ENCODE assay signal across 8 mouse cellular contexts in the genomic region with DNA sequence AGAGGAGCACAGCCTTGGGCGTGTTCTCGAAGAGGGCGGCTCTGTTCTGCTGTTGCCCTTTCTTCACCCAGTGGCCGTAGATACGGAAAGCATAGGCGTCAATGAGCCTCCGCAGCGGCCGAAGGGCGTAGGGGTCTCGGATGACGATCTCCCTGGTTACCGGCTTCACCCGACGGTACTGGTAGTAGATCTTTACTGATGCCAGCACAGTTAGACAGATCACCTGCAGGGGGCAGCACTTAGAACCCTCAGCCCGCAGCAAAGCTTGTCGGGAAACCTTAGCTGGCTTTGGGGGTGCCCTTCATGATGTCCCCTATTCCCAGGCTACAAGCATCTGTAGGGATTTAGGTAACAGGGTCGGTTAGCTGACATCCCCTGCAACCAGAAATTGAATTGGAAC. TPM values are rescaled to one million over a fixed set of nuclear protein-coding genes. Genes with fewer than 3 reads are reported as not detected.
DNase-seq lines count a peak whose midpoint lies in the region; ATAC-seq lines count a peak whose summit lies in the region.

No protein-coding gene starts in this region.

- no peaks in the 10 kb centered on the region for H3K27me3 ChIP-seq in heart, embryonic 10.5 days (ENCODE audit: insufficient read depth, poor library complexity, severe bottlenecking)
- no peaks in the 10 kb centered on the region for H3K27me3 ChIP-seq in hindbrain, embryonic 15.5 days

- no peak overlapping the region; the same call in 1 of the 2 replicates for H3K27ac ChIP-seq in heart, embryonic 10.5 days
- H3K27ac ChIP-seq in hindbrain, embryonic 15.5 days (replicated peaks): no peak overlapping the region

- H3K36me3 ChIP-seq in heart, embryonic 10.5 days: peaks cover 33% of the 10 kb centered on the region
- peaks cover 31% of the 10 kb centered on the region for H3K36me3 ChIP-seq in hindbrain, embryonic 15.5 days

- intact Hi-C loops in left cerebral cortex, postnatal 14 days (cut with DNase I): no loop called here

- 10% methylated on average over 18 of the region's 18 CpGs for WGBS in heart, embryonic 10.5 days
- 10% methylated on average over 18 of the region's 18 CpGs for WGBS in hindbrain, embryonic 15.5 days

- peak; percentile 63; the same call in 1 of the 2 replicates for ATAC-seq in erythroblast, adult 5-6 weeks (replicated peaks; ENCODE audit: low FRiP score, poor library complexity, severe bottlenecking)
- ATAC-seq in hindbrain, embryonic 15.5 days (ENCODE audit: low FRiP score, low read depth): no peak
- ATAC-seq in megakaryocyte progenitor cell, adult 5-6 weeks (replicated peaks; ENCODE audit: poor library complexity): peak; percentile 77

- DNase-seq in heart, embryonic 10.5 days (ENCODE audit: low spot score): peak; percentile 79
- DNase-seq in heart, adult 8-10 months (ENCODE audit: low spot score): no peak
- peak; percentile 79 for DNase-seq in R1 (ENCODE audit: low read depth, low spot score)
- DNase-seq in left cerebral cortex, postnatal 14 days (ENCODE audit: low spot score in 2 of 2): peak; percentile 60 to 78
- peak; percentile 75 for DNase-seq in testis, postnatal 14 days (ENCODE audit: low spot score)

- peak overlapping the region; percentile 34 for H3K4me3 ChIP-seq in heart, embryonic 10.5 days
- H3K4me3 ChIP-seq in hindbrain, embryonic 15.5 days: no peak overlapping the region

- H3K4me2 ChIP-seq in hindbrain, embryonic 15.5 days: 0 out of 2 replicates have a peak overlapping the region, but pooled peaks have one; percentile 6

- H3K4me1 ChIP-seq in heart, embryonic 10.5 days: peaks cover 4% of the 10 kb centered on the region; the same call in 1 of the 2 replicates
- no peaks in the 10 kb centered on the region for H3K4me1 ChIP-seq in hindbrain, embryonic 15.5 days (replicated peaks)

- H3K9me3 ChIP-seq in heart, embryonic 10.5 days: no peaks in the 10 kb centered on the region
- H3K9me3 ChIP-seq in hindbrain, embryonic 15.5 days: no peaks in the 10 kb centered on the region

- H3K9ac ChIP-seq in hindbrain, embryonic 15.5 days: no peak overlapping the region

RNA-seq across cellular contexts. Expression of gene Sumf2, which starts 17.7 kb away (rescaled TPM):
- polyA plus RNA-seq in heart, embryonic 10.5 days (2016; fragmentation: Nextera tagmentation; extraction: Ambion mirVana): 38.9 and 47.7 TPM in 2 replicates
- total RNA-seq in heart, adult 8-10 months (2022): 10 to 100 TPM in 2 of 4 experiments, 1 to 10 TPM in 2; 5.9 to 11.7 (median 10.7) TPM
- total RNA-seq in erythroblast, adult 5-6 weeks (2015; ENCODE audit: low replicate concordance): 0.96 and 1.7 TPM in 2 replicates
- total RNA-seq in erythroblast, adult 5-6 weeks (2017; ENCODE audit: low replicate concordance): 3.6 and 5.4 TPM in 2 replicates
- 29.1 and 32.7 TPM in 2 replicates for polyA plus RNA-seq in hindbrain, embryonic 15.5 days (2015; fragmentation: Nextera tagmentation; extraction: Ambion mirVana)
- 10 to 100 TPM; 19.0 to 24.0 TPM for total RNA-seq in left cerebral cortex, postnatal 14 days (2021)
- 6.2 and 7.6 TPM in 2 replicates for total RNA-seq in megakaryocyte progenitor cell, adult 5-6 weeks (2015)
- 18.5 and 25.8 TPM in 2 replicates for total RNA-seq in megakaryocyte progenitor cell, adult 5-6 weeks (2017)

RNA-seq across cellular contexts. Expression of gene Chchd2, which starts 22.8 kb away (rescaled TPM):
- polyA plus RNA-seq in heart, embryonic 10.5 days (2016; fragmentation: Nextera tagmentation; extraction: Ambion mirVana): 962 and 1,044 TPM in 2 replicates
- total RNA-seq in heart, adult 8-10 months (2022): 1,000 to 10,000 TPM; 1,037 to 1,147 (median 1,095) TPM
- 105 and 122 TPM in 2 replicates for total RNA-seq in erythroblast, adult 5-6 weeks (2015; ENCODE audit: low replicate concordance)
- total RNA-seq in erythroblast, adult 5-6 weeks (2017; ENCODE audit: low replicate concordance): 41.2 and 119 TPM in 2 replicates
- 711 and 732 TPM in 2 replicates for polyA plus RNA-seq in hindbrain, embryonic 15.5 days (2015; fragmentation: Nextera tagmentation; extraction: Ambion mirVana)
- 100 to 1,000 TPM; 413 to 428 TPM for total RNA-seq in left cerebral cortex, postnatal 14 days (2021)
- 404 and 447 TPM in 2 replicates for total RNA-seq in megakaryocyte progenitor cell, adult 5-6 weeks (2015)
- total RNA-seq in megakaryocyte progenitor cell, adult 5-6 weeks (2017): 176 and 233 TPM in 2 replicates

RNA-seq across cellular contexts. Expression of gene Zbed5, which starts 31.1 kb away (rescaled TPM):
- 4.2 and 5.4 TPM in 2 replicates for polyA plus RNA-seq in heart, embryonic 10.5 days (2016; fragmentation: Nextera tagmentation; extraction: Ambion mirVana)
- under 1 TPM; 0.19 to 0.47 (median 0.39) TPM for total RNA-seq in heart, adult 8-10 months (2022)
- 1.3 TPM in 1 of 2 replicates, not detected in the other for total RNA-seq in erythroblast, adult 5-6 weeks (2015; ENCODE audit: low replicate concordance)
- 0.68 TPM in 1 of 2 replicates, not detected in the other for total RNA-seq in erythroblast, adult 5-6 weeks (2017; ENCODE audit: low replicate concordance)
- polyA plus RNA-seq in hindbrain, embryonic 15.5 days (2015; fragmentation: Nextera tagmentation; extraction: Ambion mirVana): 13.6 and 14.2 TPM in 2 replicates
- total RNA-seq in left cerebral cortex, postnatal 14 days (2021): 1 to 10 TPM; 4.0 to 4.4 TPM
- 3.2 and 4.2 TPM in 2 replicates for total RNA-seq in megakaryocyte progenitor cell, adult 5-6 weeks (2015)
- total RNA-seq in megakaryocyte progenitor cell, adult 5-6 weeks (2017): 2.4 and 2.8 TPM in 2 replicates

RNA-seq across cellular contexts. Expression of gene Phkg1, which starts 33.9 kb away (rescaled TPM):
- 0.48 and 0.53 TPM in 2 replicates for polyA plus RNA-seq in heart, embryonic 10.5 days (2016; fragmentation: Nextera tagmentation; extraction: Ambion mirVana)
- 10 to 100 TPM; 14.9 to 25.5 (median 21.2) TPM for total RNA-seq in heart, adult 8-10 months (2022)
- total RNA-seq in erythroblast, adult 5-6 weeks (2015; ENCODE audit: low replicate concordance): not detected in 2 replicates
- total RNA-seq in erythroblast, adult 5-6 weeks (2017; ENCODE audit: low replicate concordance): not detected in 2 replicates
- 0.69 and 0.79 TPM in 2 replicates for polyA plus RNA-seq in hindbrain, embryonic 15.5 days (2015; fragmentation: Nextera tagmentation; extraction: Ambion mirVana)
- total RNA-seq in left cerebral cortex, postnatal 14 days (2021): 10 to 100 TPM; 10.5 to 10.9 TPM
- 0.12 TPM in 1 of 2 replicates, not detected in the other for total RNA-seq in megakaryocyte progenitor cell, adult 5-6 weeks (2015)
- total RNA-seq in megakaryocyte progenitor cell, adult 5-6 weeks (2017): 0.14 and 0.33 TPM in 2 replicates

RNA-seq across cellular contexts. Expression of gene Nupr1l, which starts 43.9 kb away (rescaled TPM):
- polyA plus RNA-seq in heart, embryonic 10.5 days (2016; fragmentation: Nextera tagmentation; extraction: Ambion mirVana): 1.8 and 2.4 TPM in 2 replicates
- 1 to 10 TPM in 2 of 4 experiments, under 1 TPM in 2; 0.47 to 1.7 (median 1.0) TPM for total RNA-seq in heart, adult 8-10 months (2022)
- not detected in 2 replicates for total RNA-seq in erythroblast, adult 5-6 weeks (2015; ENCODE audit: low replicate concordance)
- not detected in 2 replicates for total RNA-seq in erythroblast, adult 5-6 weeks (2017; ENCODE audit: low replicate concordance)
- 4.8 and 5.0 TPM in 2 replicates for polyA plus RNA-seq in hindbrain, embryonic 15.5 days (2015; fragmentation: Nextera tagmentation; extraction: Ambion mirVana)
- 1 to 10 TPM; 1.8 to 3.4 TPM for total RNA-seq in left cerebral cortex, postnatal 14 days (2021)
- total RNA-seq in megakaryocyte progenitor cell, adult 5-6 weeks (2015): 1.3 TPM in 1 of 2 replicates, not detected in the other
- total RNA-seq in megakaryocyte progenitor cell, adult 5-6 weeks (2017): 0.29 and 0.84 TPM in 2 replicates
